Mouse (Mus musculus): ENCODE data around the gene Tex26. TPM values are rescaled to one million over a fixed set of nuclear protein-coding genes. Genes with fewer than 3 reads are reported as not detected.

Tex26 gene
- polyA plus RNA-seq, 1 experiment from 2014 or later = 0.27 TPM

DNA sequence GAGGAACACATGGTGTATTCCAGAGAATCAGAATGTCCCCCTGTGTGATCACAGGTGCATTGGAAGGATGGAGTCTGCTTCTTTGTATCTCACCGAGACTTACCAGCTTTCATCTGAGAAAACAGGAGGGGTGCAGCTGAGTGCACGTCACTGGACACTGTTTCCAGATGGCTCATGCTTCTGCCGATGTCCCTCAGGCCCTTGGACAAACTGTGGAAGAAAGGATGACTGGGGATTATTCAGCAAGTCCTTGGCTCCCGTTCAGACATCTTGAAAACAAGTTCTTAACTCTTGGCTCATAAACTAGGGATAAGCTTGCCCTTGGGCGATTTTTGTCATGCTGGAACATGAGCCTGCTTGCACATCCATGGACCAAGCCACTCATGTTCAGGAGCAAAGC, 36.1 kb upstream of the Tex26 start:
- Histone ChIP-seq H3K9me3 (ENCODE audit: control insufficient read depth, low read length) (no peaks in the 10 kb centered on the region), H3K27ac (replicated peaks) (no peak overlapping the region), H3K27me3 (ENCODE audit: control insufficient read depth, insufficient read depth, low read length) (no peaks in the 10 kb centered on the region), H3K36me3 (ENCODE audit: control insufficient read depth, insufficient read depth, low read length) (no peaks in the 10 kb centered on the region), H3K4me2 (replicated peaks; ENCODE audit: low read depth) (no peak overlapping the region), H3K4me3 (ENCODE audit: low read depth, low read length) (no peak overlapping the region), H3K9ac (ENCODE audit: low read length) (no peak overlapping the region), H3K4me1 (replicated peaks; ENCODE audit: control insufficient read depth, insufficient read depth) (no peaks in the 10 kb centered on the region)
- TF ChIP-seq EP300 (optimal IDR thresholded peaks at IDR 0.05) (no peak), CTCF (IDR thresholded peaks at IDR 0.05; ENCODE audit: low read depth) (no peak)
- DNase-seq (ENCODE audit: low spot score) = no peak
- ATAC-seq (ENCODE audit: low FRiP score, low TSS enrichment) = peak; percentile 21; the same call in 1 of the 2 replicates
- 44% methylated on average over 5 of the region's 5 CpGs for WGBS

DNA sequence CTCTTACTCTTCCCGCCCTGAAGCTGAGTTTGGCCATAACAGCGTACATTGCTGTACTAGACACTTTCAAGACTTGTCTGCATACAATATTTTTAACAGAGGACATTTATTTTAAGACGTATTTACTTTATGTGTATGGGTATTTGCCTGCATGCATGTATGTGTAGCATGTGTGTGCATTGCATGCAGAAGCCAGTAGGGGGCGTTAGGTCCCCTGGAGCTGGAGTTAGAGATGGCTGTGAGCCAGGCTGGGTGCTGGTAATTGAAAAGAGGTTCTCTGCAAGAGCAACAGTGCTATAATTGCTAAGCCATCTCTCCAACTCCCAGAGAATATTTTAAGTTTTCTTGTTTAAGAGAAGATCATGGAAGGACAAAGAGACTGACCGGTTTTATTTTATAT, 34.8 kb upstream of the Tex26 start:
- Histone ChIP-seq H3K4me3 (ENCODE audit: low read depth, low read length) (no peak overlapping the region), H3K9ac (ENCODE audit: low read length) (no peak overlapping the region), H3K4me1 (replicated peaks; ENCODE audit: control insufficient read depth, insufficient read depth) (no peaks in the 10 kb centered on the region), H3K27me3 (ENCODE audit: control insufficient read depth, insufficient read depth, low read length) (no peaks in the 10 kb centered on the region), H3K9me3 (ENCODE audit: control insufficient read depth, low read length) (no peaks in the 10 kb centered on the region), H3K4me2 (replicated peaks; ENCODE audit: low read depth) (no peak overlapping the region), H3K36me3 (ENCODE audit: control insufficient read depth, insufficient read depth, low read length) (no peaks in the 10 kb centered on the region), H3K27ac (replicated peaks) (no peak overlapping the region)
- ATAC-seq (ENCODE audit: low FRiP score, low TSS enrichment) = no peak
- no peak for DNase-seq (ENCODE audit: low spot score)
- 83% methylated on average over 5 of the region's 5 CpGs for WGBS
- TF ChIP-seq CTCF (IDR thresholded peaks at IDR 0.05; ENCODE audit: low read depth) (peak; percentile 29), EP300 (optimal IDR thresholded peaks at IDR 0.05) (no peak)

- Histone ChIP-seq H3K4me1 (replicated peaks; ENCODE audit: control insufficient read depth, insufficient read depth) (no peaks in the 10 kb centered on the region; the same call in 1 of the 2 replicates), H3K4me3 (ENCODE audit: low read depth, low read length) (no peak overlapping the region), H3K27me3 (ENCODE audit: control insufficient read depth, insufficient read depth, low read length) (no peaks in the 10 kb centered on the region), H3K9me3 (ENCODE audit: control insufficient read depth, low read length) (no peaks in the 10 kb centered on the region), H3K4me2 (replicated peaks; ENCODE audit: low read depth) (no peak overlapping the region), H3K36me3 (ENCODE audit: control insufficient read depth, insufficient read depth, low read length) (no peaks in the 10 kb centered on the region), H3K9ac (ENCODE audit: low read length) (no peak overlapping the region), H3K27ac (replicated peaks) (no peak overlapping the region)
- 62% methylated on average over 8 of the region's 8 CpGs for WGBS
- DNase-seq (ENCODE audit: low spot score) (no peak), ATAC-seq (ENCODE audit: low FRiP score, low TSS enrichment) (no peak)
- TF ChIP-seq EP300 (optimal IDR thresholded peaks at IDR 0.05) = no peak
- TF ChIP-seq CTCF (IDR thresholded peaks at IDR 0.05; ENCODE audit: low read depth) = no peak
These were observed 32.6 kb upstream of the Tex26 start for GRCm38 (mm10) chr5:149406791-149407276.

- no peak overlapping the region for H3K27ac ChIP-seq (replicated peaks)
- no peak overlapping the region for H3K9ac ChIP-seq (ENCODE audit: low read length)
- H3K4me2 ChIP-seq (replicated peaks; ENCODE audit: low read depth) = no peak overlapping the region
- H3K9me3 ChIP-seq (ENCODE audit: control insufficient read depth, low read length) = no peaks in the 10 kb centered on the region
- no peaks in the 10 kb centered on the region for H3K36me3 ChIP-seq (ENCODE audit: control insufficient read depth, insufficient read depth, low read length)
- TF ChIP-seq EP300 (optimal IDR thresholded peaks at IDR 0.05) = no peak
- no peak for TF ChIP-seq CTCF (IDR thresholded peaks at IDR 0.05; ENCODE audit: low read depth)
- no peak for DNase-seq (ENCODE audit: low spot score)
- H3K27me3 ChIP-seq (ENCODE audit: control insufficient read depth, insufficient read depth, low read length) = no peaks in the 10 kb centered on the region
- H3K4me1 ChIP-seq (replicated peaks; ENCODE audit: control insufficient read depth, insufficient read depth) = no peaks in the 10 kb centered on the region; the same call in 1 of the 2 replicates
- 92% methylated on average over 3 of the region's 3 CpGs for WGBS
- H3K4me3 ChIP-seq (ENCODE audit: low read depth, low read length) = no peak overlapping the region
- ATAC-seq (ENCODE audit: low FRiP score, low TSS enrichment) = no peak
These were observed 30.0 kb upstream of the Tex26 start for GRCm38 (mm10) chr5:149409502-149409901.

- Histone ChIP-seq H3K4me2 (replicated peaks; ENCODE audit: low read depth) (peak within 1 kb of the TSS; percentile 67), H3K9ac (ENCODE audit: low read length) (peak within 1 kb of the TSS; percentile 66), H3K27me3 (ENCODE audit: control insufficient read depth, insufficient read depth, low read length) (no peaks in the 10 kb centered on the region), H3K27ac (replicated peaks) (peak within 1 kb of the TSS; percentile 49; the same call in 1 of the 2 replicates), H3K4me3 (ENCODE audit: low read depth, low read length) (peak within 1 kb of the TSS; percentile 41), H3K9me3 (ENCODE audit: control insufficient read depth, low read length) (no peaks in the 10 kb centered on the region), H3K4me1 (replicated peaks; ENCODE audit: control insufficient read depth, insufficient read depth) (no peaks in the 10 kb centered on the region; the same call in 1 of the 2 replicates), H3K36me3 (ENCODE audit: control insufficient read depth, insufficient read depth, low read length) (no peaks in the 10 kb centered on the region)
- 6% methylated on average over 38 of the region's 38 CpGs for WGBS
- peak; percentile 73 for ATAC-seq (ENCODE audit: low FRiP score, low TSS enrichment)
- TF ChIP-seq CTCF (IDR thresholded peaks at IDR 0.05; ENCODE audit: low read depth) = 0 out of 2 replicates have a peak, but pooled peaks have one; percentile 20
- TF ChIP-seq EP300 (optimal IDR thresholded peaks at IDR 0.05) = no peak
- DNase-seq (ENCODE audit: low spot score) = peak; percentile 62
These were observed 27.8 kb upstream of the Tex26 start, which contains the start of gene Medag for GRCm38 (mm10) chr5:149411509-149412193. Gene Medag (plus strand): TSS chr5:149411749.

DNA sequence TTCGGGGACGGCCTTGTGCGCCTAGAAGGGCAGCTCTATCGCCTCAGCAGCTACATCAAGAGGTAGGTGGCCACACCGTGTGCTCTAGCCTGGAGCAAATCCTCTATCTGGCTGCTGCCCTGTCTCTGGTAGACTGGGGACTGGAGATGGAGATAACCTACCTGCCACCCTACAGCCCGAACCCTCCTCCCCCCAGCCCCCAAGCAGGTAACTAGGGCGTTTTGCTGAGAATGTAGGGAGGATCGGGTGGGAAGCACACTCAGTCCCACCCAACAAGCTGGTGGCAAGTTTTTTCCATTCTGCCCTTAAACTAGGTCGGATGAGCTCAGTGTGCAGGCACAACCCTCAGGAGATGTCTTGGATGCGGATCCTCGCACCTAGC, 27.3 kb upstream of the Tex26 start:
- WGBS = 37% methylated on average over 11 of the region's 11 CpGs
- peak; percentile 17; the same call in 1 of the 2 replicates for ATAC-seq (ENCODE audit: low FRiP score, low TSS enrichment)
- Histone ChIP-seq H3K4me2 (replicated peaks; ENCODE audit: low read depth) (peak overlapping the region; percentile 67), H3K9me3 (ENCODE audit: control insufficient read depth, low read length) (no peaks in the 10 kb centered on the region), H3K27ac (replicated peaks) (no peak overlapping the region), H3K9ac (ENCODE audit: low read length) (peak overlapping the region; percentile 66), H3K36me3 (ENCODE audit: control insufficient read depth, insufficient read depth, low read length) (no peaks in the 10 kb centered on the region), H3K27me3 (ENCODE audit: control insufficient read depth, insufficient read depth, low read length) (no peaks in the 10 kb centered on the region), H3K4me1 (replicated peaks; ENCODE audit: control insufficient read depth, insufficient read depth) (no peaks in the 10 kb centered on the region; the same call in 1 of the 2 replicates), H3K4me3 (ENCODE audit: low read depth, low read length) (peak overlapping the region; percentile 41)
- TF ChIP-seq EP300 (optimal IDR thresholded peaks at IDR 0.05) (no peak), CTCF (IDR thresholded peaks at IDR 0.05; ENCODE audit: low read depth) (no peak)
- no peak for DNase-seq (ENCODE audit: low spot score)
